Mouse (Mus musculus) ES-Bruce4 (cell line): Measurements from ENCODE around the gene Bri3. TPM values are rescaled to one million over a fixed set of nuclear protein-coding genes. Genes with fewer than 3 reads are reported as not detected.

ENCODE experiments used
- H3K27ac ChIP-seq: 2 replicates; pipeline ENCODE4 v1.5.1; 2012; ENCODE audit warnings: low read length, inconsistent platforms; ENCODE audit not compliant: insufficient read depth
- H3K27me3 ChIP-seq: 2 replicates; pipeline ENCODE4 v1.6.1; 2012; ENCODE audit warnings: mild to moderate bottlenecking, low read length, inconsistent platforms; ENCODE audit not compliant: control insufficient read depth, poor library complexity, insufficient read depth, severe bottlenecking
- H3K36me3 ChIP-seq: 2 replicates; pipeline ENCODE4 v1.6.1; 2012; ENCODE audit warnings: inconsistent platforms, mild to moderate bottlenecking, low read length, moderate library complexity; ENCODE audit not compliant: control insufficient read depth, poor library complexity, insufficient read depth, severe bottlenecking
- H3K4me1 ChIP-seq: one replicate; pipeline ENCODE4 v1.8.1; 2011; ENCODE audit warnings: low read length; ENCODE audit not compliant: control insufficient read depth, insufficient read depth
- H3K4me3 ChIP-seq: 2 replicates; pipeline ENCODE4 v1.5.1; 2011; ENCODE audit warnings: low read depth, mild to moderate bottlenecking, low read length
- H3K9ac ChIP-seq: 2 replicates; pipeline ENCODE4 v1.6.1; 2012; ENCODE audit warnings: low read depth, mild to moderate bottlenecking, inconsistent platforms; ENCODE audit not compliant: poor library complexity, severe bottlenecking
- H3K9me3 ChIP-seq: replicated peaks from 2 replicates; pipeline ENCODE4 v1.6.1; 2012; ENCODE audit warnings: mild to moderate bottlenecking, low read length, inconsistent platforms; ENCODE audit not compliant: control insufficient read depth, poor library complexity, insufficient read depth, severe bottlenecking
- CTCF ChIP-seq: IDR thresholded peaks from one replicate; pipeline ENCODE4 v1.8.1; 2011; ENCODE audit warnings: low read depth, low read length
- EP300 ChIP-seq: IDR thresholded peaks from 2 replicates; pipeline ENCODE4 v1.6.1; 2011; ENCODE audit warnings: low read depth, low read length; ENCODE audit not compliant: insufficient read depth
- POLR2A ChIP-seq: IDR thresholded peaks from one replicate; pipeline ENCODE4 v1.8.1; 2011; ENCODE audit warnings: low read length; ENCODE audit not compliant: insufficient read depth
- polyA plus RNA-seq: library from polyadenylated mRNA; stranded (reverse); fragments of >200 nt; gene quantifications from 2 replicates; pipeline ENCODE4 v1.2.4, GENCODE M21; 2011; ENCODE audit warnings: low read depth; ENCODE audit not compliant: missing spikeins, insufficient read depth, insufficient read length

Gene Bri3
- polyA plus RNA-seq, 1 experiment: 82.6 TPM

DNA sequence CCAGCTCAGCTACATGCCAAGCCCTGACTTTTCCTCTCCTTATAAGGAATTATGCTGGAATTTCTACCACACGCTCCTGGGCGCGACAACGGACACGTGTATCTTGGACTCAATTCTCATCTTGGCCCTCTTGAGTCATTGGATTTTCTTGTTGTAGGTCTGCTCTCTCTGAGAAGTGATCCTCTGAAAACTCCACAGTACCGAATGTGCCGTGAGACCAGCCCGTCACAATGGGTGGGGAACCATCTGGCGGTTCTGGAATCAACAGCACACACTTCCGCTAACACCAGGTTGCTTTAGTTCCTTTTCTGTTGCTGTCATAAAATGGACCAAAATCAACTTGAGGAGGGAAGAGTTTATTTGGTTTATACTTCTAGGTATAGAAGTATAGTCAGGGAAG is 166.4 kb downstream of the Bri3 start:
- Histone ChIP-seq H3K9me3 (no peaks in the 10 kb centered on the region), H3K4me1 (peaks cover 2% of the 10 kb centered on the region), H3K9ac (no peak overlapping the region), H3K4me3 (no peak overlapping the region), H3K27me3 (no peaks in the 10 kb centered on the region), H3K27ac (no peak overlapping the region), H3K36me3 (no peaks in the 10 kb centered on the region)
- TF ChIP-seq EP300 (no peak), CTCF (no peak), POLR2A (no peak)

DNA sequence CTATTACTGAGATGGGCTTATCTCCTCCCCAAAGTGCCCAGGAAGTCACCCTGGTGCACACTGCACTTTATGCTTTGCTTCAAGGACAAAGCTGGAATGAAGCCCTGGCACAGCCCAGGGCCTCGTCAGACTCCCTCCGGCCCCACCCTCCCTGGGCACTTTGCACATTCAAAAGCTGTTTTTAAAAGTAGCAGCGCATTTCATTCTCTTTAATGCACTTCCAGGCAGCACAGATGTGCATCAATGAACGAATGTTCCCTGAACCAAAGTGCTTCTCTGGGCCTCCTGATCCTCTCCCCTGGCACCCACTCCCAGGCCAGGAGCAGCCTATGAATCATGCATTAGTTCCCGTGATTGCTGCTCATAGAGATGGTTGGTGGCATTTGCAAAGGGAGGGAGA is 167.5 kb downstream of the Bri3 start:
- no peaks in the 10 kb centered on the region for H3K27me3 ChIP-seq
- no peak overlapping the region for H3K4me3 ChIP-seq
- no peaks in the 10 kb centered on the region for H3K36me3 ChIP-seq
- no peaks in the 10 kb centered on the region for H3K4me1 ChIP-seq
- H3K9ac ChIP-seq: no peak overlapping the region
- H3K27ac ChIP-seq: no peak overlapping the region
- no peaks in the 10 kb centered on the region for H3K9me3 ChIP-seq
- TF ChIP-seq EP300: no peak

DNA sequence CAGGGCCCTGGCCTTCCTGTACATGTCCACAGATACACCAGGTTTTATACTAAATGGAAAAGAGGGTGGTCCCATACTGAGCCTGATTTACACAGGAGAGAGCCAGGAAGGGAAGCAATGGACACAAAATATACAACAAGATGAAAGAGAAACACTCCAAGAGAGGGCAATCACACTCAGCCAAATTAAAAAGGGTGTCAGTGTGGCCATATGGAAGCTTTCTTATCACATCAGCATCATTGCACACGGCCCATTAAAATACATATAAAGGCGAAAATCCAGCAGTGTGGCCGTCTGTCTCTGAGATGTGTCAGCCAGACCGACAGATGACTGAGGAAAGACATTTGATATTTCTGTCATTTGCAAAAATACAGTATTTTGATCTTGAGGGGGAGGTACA is 168.5 kb downstream of the Bri3 start:
- TF ChIP-seq EP300 (no peak), POLR2A (no peak), CTCF (no peak)
- Histone ChIP-seq H3K36me3 (no peaks in the 10 kb centered on the region), H3K9me3 (no peaks in the 10 kb centered on the region)

DNA sequence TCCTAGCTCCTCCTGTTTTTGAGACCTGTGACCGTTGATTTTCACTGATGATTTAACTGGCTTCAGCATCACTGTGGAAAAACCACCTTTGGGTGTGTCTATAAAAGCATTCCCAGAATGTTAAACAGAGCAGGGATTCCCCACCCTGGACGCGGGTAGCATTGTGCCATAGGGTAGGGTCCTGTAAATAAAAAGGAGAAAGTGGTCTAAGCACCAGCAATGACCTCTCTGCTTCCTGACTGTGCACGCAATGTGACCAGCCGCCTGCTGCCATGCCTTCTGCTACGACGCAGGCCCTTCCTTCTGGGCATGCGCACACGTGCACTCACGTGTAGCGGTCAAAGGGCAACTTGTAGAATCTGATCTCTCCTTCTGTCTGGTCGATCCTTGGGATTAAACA is 174.2 kb downstream of the Bri3 start:
- H3K4me1 ChIP-seq: no peaks in the 10 kb centered on the region
- H3K9me3 ChIP-seq: no peaks in the 10 kb centered on the region
- no peaks in the 10 kb centered on the region for H3K27me3 ChIP-seq
- no peak overlapping the region for H3K9ac ChIP-seq
- no peak overlapping the region for H3K4me3 ChIP-seq
- no peak for TF ChIP-seq CTCF
- no peak for TF ChIP-seq POLR2A
- no peak for TF ChIP-seq EP300
- H3K27ac ChIP-seq: no peak overlapping the region
- no peaks in the 10 kb centered on the region for H3K36me3 ChIP-seq

More for the DNA sequence above, 168.5 kb downstream of the Bri3 start:
- H3K9ac ChIP-seq: no peak overlapping the region
- H3K4me1 ChIP-seq: no peaks in the 10 kb centered on the region
- no peaks in the 10 kb centered on the region for H3K27me3 ChIP-seq
- no peak overlapping the region for H3K27ac ChIP-seq
- H3K4me3 ChIP-seq: no peak overlapping the region

DNA sequence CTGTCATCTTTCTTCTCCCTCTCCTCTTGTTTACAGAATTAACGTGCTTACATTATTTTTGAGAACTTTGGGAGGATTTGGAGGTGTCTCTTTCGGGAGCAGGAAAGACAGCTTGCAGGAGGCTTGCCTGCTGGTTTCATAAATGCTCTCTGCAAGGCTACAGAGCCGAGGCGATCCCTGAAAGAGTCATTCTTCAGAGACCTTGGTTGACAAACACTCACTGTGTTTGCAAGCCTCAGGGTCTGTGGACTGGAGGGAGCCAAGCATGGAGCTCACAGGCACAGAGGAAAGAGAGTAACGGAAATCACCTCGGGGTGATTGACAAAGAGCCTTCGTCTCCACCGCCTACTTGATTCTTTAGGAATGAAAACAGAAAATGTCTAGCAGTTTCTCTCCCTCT is 175.8 kb downstream of the Bri3 start:
- Histone ChIP-seq H3K9ac (no peak overlapping the region), H3K36me3 (no peaks in the 10 kb centered on the region), H3K4me3 (no peak overlapping the region), H3K27me3 (no peaks in the 10 kb centered on the region), H3K9me3 (no peaks in the 10 kb centered on the region), H3K4me1 (no peaks in the 10 kb centered on the region), H3K27ac (no peak overlapping the region)
- TF ChIP-seq CTCF (no peak), POLR2A (no peak), EP300 (no peak)

DNA sequence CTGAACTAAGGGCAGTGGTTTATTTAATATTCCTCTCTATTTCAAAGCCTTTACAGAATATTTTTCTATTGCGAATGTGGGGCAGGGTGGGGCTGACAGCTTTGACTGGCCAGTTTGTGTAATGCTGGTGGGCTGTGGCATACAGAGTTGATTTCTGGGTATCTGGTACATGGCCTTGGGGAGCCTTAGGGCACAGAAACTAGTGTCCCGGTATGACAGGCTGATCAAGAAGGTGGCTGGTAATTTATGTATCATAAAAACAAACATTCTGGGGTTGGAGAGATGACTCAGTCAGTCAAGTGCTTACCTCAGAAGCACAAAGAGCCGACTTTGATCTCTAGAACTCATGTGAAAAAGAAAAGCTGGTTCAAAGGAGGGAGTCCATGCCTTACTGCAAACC is 182.5 kb downstream of the Bri3 start:
- no peak for TF ChIP-seq CTCF
- TF ChIP-seq EP300: no peak
- H3K4me3 ChIP-seq: no peak overlapping the region
- no peaks in the 10 kb centered on the region for H3K9me3 ChIP-seq
- no peaks in the 10 kb centered on the region for H3K27me3 ChIP-seq
- H3K36me3 ChIP-seq: no peaks in the 10 kb centered on the region
- H3K4me1 ChIP-seq: no peaks in the 10 kb centered on the region
- no peak overlapping the region for H3K9ac ChIP-seq
- H3K27ac ChIP-seq: no peak overlapping the region

DNA sequence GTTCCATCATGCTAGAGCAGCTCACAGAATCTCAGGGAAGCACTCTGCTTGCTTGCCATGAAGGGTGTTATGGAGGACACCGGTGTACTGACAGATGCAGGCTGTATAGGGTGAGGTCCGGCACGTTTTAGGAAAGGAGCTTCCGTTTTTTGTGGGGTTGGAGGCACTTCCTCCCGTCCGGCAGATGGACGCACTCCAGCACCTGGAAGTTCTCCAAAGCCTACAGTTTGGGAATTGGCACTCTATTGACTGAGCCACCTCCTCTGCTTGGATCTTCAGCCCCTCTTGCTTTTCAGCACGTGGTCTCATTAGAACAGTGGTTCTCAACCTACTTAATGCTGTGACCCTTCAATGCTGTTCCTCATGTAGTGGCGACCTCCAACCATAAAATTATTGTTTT is 183.6 kb downstream of the Bri3 start:
- Histone ChIP-seq H3K36me3 (no peaks in the 10 kb centered on the region), H3K4me3 (no peak overlapping the region), H3K9me3 (no peaks in the 10 kb centered on the region), H3K27me3 (no peaks in the 10 kb centered on the region), H3K27ac (no peak overlapping the region), H3K4me1 (no peaks in the 10 kb centered on the region), H3K9ac (no peak overlapping the region)
- TF ChIP-seq POLR2A: no peak
- TF ChIP-seq CTCF: no peak
- TF ChIP-seq EP300: no peak
